Mouse (Mus musculus): ENCODE data around the gene Ccdc82. TPM values are rescaled to one million over a fixed set of nuclear protein-coding genes. Genes with fewer than 3 reads are reported as not detected.

The Ccdc82 gene
- total RNA-seq, 2 experiments from 2014 or later: 2.8 to 4.3 TPM

- DNase-seq: no peak
These were observed 52.4 kb downstream of the Ccdc82 start for GRCm38 (mm10) chr9:13299190-13299589.

GRCm38 (mm10) chr9:13300041-13300441 is 53.3 kb downstream of the Ccdc82 start:
- DNase-seq: no peak

- no peak for DNase-seq
These were observed 54.4 kb downstream of the Ccdc82 start for GRCm38 (mm10) chr9:13300891-13301782.

GRCm38 (mm10) chr9:13302183-13302825 is 55.5 kb downstream of the Ccdc82 start:
- no peak for DNase-seq

GRCm38 (mm10) chr9:13303099-13303771 is 56.5 kb downstream of the Ccdc82 start:
- DNase-seq: no peak

- peak; percentile 21 for DNase-seq
These were observed 57.2 kb downstream of the Ccdc82 start for GRCm38 (mm10) chr9:13303976-13304375.

GRCm38 (mm10) chr9:13306471-13306870 is 59.7 kb downstream of the Ccdc82 start:
- DNase-seq: no peak

GRCm38 (mm10) chr9:13307226-13307625 is 60.5 kb downstream of the Ccdc82 start:
- no peak for DNase-seq

GRCm38 (mm10) chr9:13308718-13309117 is 62.0 kb downstream of the Ccdc82 start:
- no peak for DNase-seq

- no peak for DNase-seq
These were observed 63.1 kb downstream of the Ccdc82 start for GRCm38 (mm10) chr9:13309807-13310206.

GRCm38 (mm10) chr9:13310236-13310635 is 63.5 kb downstream of the Ccdc82 start:
- DNase-seq: no peak

GRCm38 (mm10) chr9:13311094-13311493 is 64.3 kb downstream of the Ccdc82 start:
- DNase-seq: no peak

GRCm38 (mm10) chr9:13313923-13314322 is 67.2 kb downstream of the Ccdc82 start:
- no peak for DNase-seq

GRCm38 (mm10) chr9:13314577-13315004 is 67.8 kb downstream of the Ccdc82 start:
- no peak for DNase-seq

GRCm38 (mm10) chr9:13315393-13315792 is 68.6 kb downstream of the Ccdc82 start:
- DNase-seq: no peak

GRCm38 (mm10) chr9:13319566-13319965 is 72.8 kb downstream of the Ccdc82 start:
- DNase-seq: no peak

GRCm38 (mm10) chr9:13320800-13321364 is 74.1 kb downstream of the Ccdc82 start:
- DNase-seq: no peak

GRCm38 (mm10) chr9:13323074-13323473 is 76.3 kb downstream of the Ccdc82 start:
- no peak for DNase-seq

- DNase-seq: no peak
These were observed 76.9 kb downstream of the Ccdc82 start for GRCm38 (mm10) chr9:13323612-13324011.

Data from gastrocnemius, postnatal 25 days (tissue).